Mouse (Mus musculus) CH12.LX (cell line): ENCODE measurements around the gene Rcvrn. TPM values are rescaled to one million over a fixed set of nuclear protein-coding genes. Genes with fewer than 3 reads are reported as not detected.

Source experiments
- DNase-seq: peaks from one replicate; pipeline ENCODE4 v3.0.0-alpha.2; 2013; ENCODE audit errors: extremely low read depth
- H3K27ac ChIP-seq: 2 replicates; pipeline ENCODE4 v1.5.1; 2012; ENCODE audit warnings: low read depth, mild to moderate bottlenecking, control low read depth, moderate library complexity; ENCODE audit not compliant: insufficient read depth
- H3K27me3 ChIP-seq: replicated peaks from 2 replicates; pipeline ENCODE3; 2012; ENCODE audit warnings: inconsistent platforms
- H3K36me3 ChIP-seq, 2 experiments: replicated peaks in 1 of 2; 2 replicates each; pipeline versions ENCODE3 to v1.6.1; 2012; ENCODE audit warnings: inconsistent platforms in 1 of 2, low read length in 1 of 2, mild to moderate bottlenecking in 1 of 2, mixed read lengths in 1 of 2, moderate library complexity in 1 of 2; ENCODE audit not compliant: control insufficient read depth in 1 of 2, insufficient read depth in 1 of 2
- H3K4me1 ChIP-seq, 2 experiments: 2 replicates each; pipeline ENCODE4 v1.6.1; 2012; ENCODE audit warnings: inconsistent platforms in 1 of 2, moderate library complexity in 1 of 2; ENCODE audit not compliant: insufficient read depth in 2 of 2, control insufficient read depth in 1 of 2
- H3K4me2 ChIP-seq: 2 replicates; pipeline ENCODE4 v1.6.1; 2012; ENCODE audit warnings: low read depth, mild to moderate bottlenecking, control low read depth; ENCODE audit not compliant: poor library complexity, insufficient read depth, severe bottlenecking
- H3K4me3 ChIP-seq, 3 experiments: fragments of 150-350 bp in 1 of 3; sonication (generic) in 1 of 3; replicated peaks in 1 of 3; 2 replicates each; pipeline versions ENCODE3 to v1.5.1; 2011 to 2012; ENCODE audit warnings: low read depth in 2 of 3, low read length in 2 of 3, mild to moderate bottlenecking in 2 of 3, moderate library complexity in 2 of 3, control low read depth in 1 of 3, improper control_type of control experiment in 1 of 3, inconsistent platforms in 1 of 3, mixed read lengths in 1 of 3; ENCODE audit not compliant: poor library complexity in 1 of 3
- H3K79me2 ChIP-seq: replicated peaks from 2 replicates; pipeline ENCODE4 v1.6.1; 2012; ENCODE audit warnings: mild to moderate bottlenecking, moderate library complexity; ENCODE audit not compliant: control insufficient read depth, poor library complexity, insufficient read depth, severe bottlenecking; ENCODE audit errors: extremely low read depth
- H3K9ac ChIP-seq: 2 replicates; pipeline ENCODE4 v1.6.1; 2012; ENCODE audit warnings: low read depth, mild to moderate bottlenecking, control low read depth, moderate library complexity; ENCODE audit not compliant: insufficient read depth
- H3K9me3 ChIP-seq: replicated peaks from 2 replicates; pipeline ENCODE3; 2012; ENCODE audit warnings: low read length, inconsistent platforms, mixed read lengths
- BHLHE40 ChIP-seq: IDR thresholded peaks from 2 replicates; pipeline ENCODE4 v1.6.1; 2011; ENCODE audit warnings: mild to moderate bottlenecking, low read depth, low read length, improper control_type of control experiment
- CHD2 ChIP-seq: IDR thresholded peaks from 2 replicates; pipeline ENCODE4 v1.6.1; 2011; ENCODE audit warnings: low read length, improper control_type of control experiment
- E2F4 ChIP-seq: IDR thresholded peaks from 2 replicates; pipeline ENCODE4 v1.6.1; 2011; ENCODE audit warnings: low read depth, low read length, improper control_type of control experiment; ENCODE audit not compliant: insufficient replicate concordance
- GABPA ChIP-seq: IDR thresholded peaks from 2 replicates; pipeline ENCODE4 v1.6.1; 2012; ENCODE audit warnings: low read depth, low read length, improper control_type of control experiment, inconsistent platforms; ENCODE audit not compliant: insufficient replicate concordance
- HCFC1 ChIP-seq: IDR thresholded peaks from 2 replicates; pipeline ENCODE4 v1.6.1; 2012; ENCODE audit warnings: low read depth, mild to moderate bottlenecking, inconsistent platforms, low read length, improper control_type of control experiment
- IRF4 ChIP-seq: IDR thresholded peaks from 2 replicates; pipeline ENCODE4 v1.6.1; 2014; ENCODE audit warnings: low read depth, mild to moderate bottlenecking, inconsistent platforms, low read length, improper control_type of control experiment
- JUND ChIP-seq: conservative IDR thresholded peaks from 2 replicates; pipeline ENCODE4 v1.6.1; 2011; ENCODE audit warnings: low read depth, low read length, improper control_type of control experiment
- KAT2A ChIP-seq: IDR thresholded peaks from 2 replicates; pipeline ENCODE4 v1.6.1; 2012; ENCODE audit warnings: low read length, improper control_type of control experiment, inconsistent platforms; ENCODE audit not compliant: insufficient replicate concordance
- MAX ChIP-seq: IDR thresholded peaks from 2 replicates; pipeline ENCODE4 v1.6.1; 2011; ENCODE audit warnings: low read length, improper control_type of control experiment
- MAZ ChIP-seq: IDR thresholded peaks from 2 replicates; pipeline ENCODE4 v1.6.1; 2012; ENCODE audit warnings: low read depth, mild to moderate bottlenecking, inconsistent platforms, low read length, improper control_type of control experiment, moderate library complexity
- MXI1 ChIP-seq: IDR thresholded peaks from 2 replicates; pipeline ENCODE4 v1.6.1; 2011; ENCODE audit warnings: mild to moderate bottlenecking, low read depth, low read length, improper control_type of control experiment
- MYC ChIP-seq: IDR thresholded peaks from 2 replicates; pipeline ENCODE4 v1.6.1; 2011; ENCODE audit warnings: low read depth, mild to moderate bottlenecking, improper control_type of control experiment, low read length
- NRF1 ChIP-seq: IDR thresholded peaks from 2 replicates; pipeline ENCODE4 v1.6.1; 2014; ENCODE audit warnings: low read depth, mild to moderate bottlenecking, inconsistent platforms, low read length, improper control_type of control experiment, moderate library complexity
- PAX5 ChIP-seq: IDR thresholded peaks from 2 replicates; pipeline ENCODE4 v1.6.1; 2012; ENCODE audit warnings: low read length, inconsistent platforms, mixed read lengths
- POLR2AphosphoS2 ChIP-seq: IDR thresholded peaks from 2 replicates; pipeline ENCODE4 v1.6.1; 2011; ENCODE audit warnings: low read depth, low read length, improper control_type of control experiment
- RAD21 ChIP-seq: IDR thresholded peaks from 2 replicates; pipeline ENCODE4 v1.6.1; 2011; ENCODE audit warnings: low read depth, mild to moderate bottlenecking, low read length, improper control_type of control experiment, moderate library complexity
- RCOR1 ChIP-seq: conservative IDR thresholded peaks from 2 replicates; pipeline ENCODE4 v1.6.1; 2012; ENCODE audit warnings: low read depth, mild to moderate bottlenecking, inconsistent platforms, low read length, improper control_type of control experiment
- SMC3 ChIP-seq: IDR thresholded peaks from 2 replicates; pipeline ENCODE4 v1.6.1; 2011; ENCODE audit warnings: low read depth, low read length, improper control_type of control experiment
- ZMIZ1 ChIP-seq: IDR thresholded peaks from 2 replicates; pipeline ENCODE4 v1.6.1; 2012; ENCODE audit warnings: low read depth, mild to moderate bottlenecking, inconsistent platforms, low read length, improper control_type of control experiment
- ZNF384 ChIP-seq: IDR thresholded peaks from 2 replicates; pipeline ENCODE4 v1.6.1; 2012; ENCODE audit warnings: low read depth, low read length, improper control_type of control experiment, inconsistent platforms
- dilution Hi-C: fragments of 300-500 bp; cut with MboI; formaldehyde crosslinking; loops from 2 replicates; pipeline ENCODE4 v1.14.3; 2020; ENCODE audit warnings: low sequenced_read_pairs; ENCODE audit not compliant: extremely low pct_unique_long_range_greater_than_20kb, extremely low pct_ligation_motif_present
- in situ Hi-C: fragments of 300-500 bp; cut with MboI; formaldehyde crosslinking; loops from 3 replicates; pipeline ENCODE4 v1.14.3; 2019; ENCODE audit warnings: low sequenced_read_pairs, low pct_ligation_motif_present, low pct_unique_long_range_greater_than_20kb, mixed read lengths
- polyA plus RNA-seq: library from polyadenylated mRNA; unstranded; fragments of >175 nt; gene quantifications from 2 replicates; pipeline ENCODE4 v1.2.1, GENCODE M21; 2012; ENCODE audit warnings: low read depth; ENCODE audit not compliant: insufficient read length
- total RNA-seq, 2 experiments: library from RNA; depleted of rRNA; stranded (reverse); fragments of 300-350 nt in 1 of 2; fragments of >200 nt in 1 of 2; gene quantifications; 2 replicates each; pipeline ENCODE4 v1.2.3; 2012 to 2014

Gene Rcvrn
- total and polyA plus RNA-seq, 3 experiments, result not detected

GRCm38 (mm10) chr11:67653521-67654090 lies 41.5 kb upstream of the Rcvrn start:
- H3K36me3 ChIP-seq, result peaks cover 0 to 50% of the 10 kb centered on the region in 2 experiments
- H3K79me2 ChIP-seq, result no peaks in the 10 kb centered on the region
- H3K27ac ChIP-seq, result no peak overlapping the region
- dilution Hi-C loops, result no loop called here
- TF ChIP-seq RAD21, result no peak
- TF ChIP-seq ZNF384, result no peak
- no peak overlapping the region for H3K4me3 ChIP-seq
- DNase-seq, result no peak
- H3K4me1 ChIP-seq, result peaks cover 24 to 58% of the 10 kb centered on the region in 2 experiments
- H3K4me2 ChIP-seq, result no peak overlapping the region
- no peaks in the 10 kb centered on the region for H3K9me3 ChIP-seq
- H3K27me3 ChIP-seq, result no peaks in the 10 kb centered on the region
- in situ Hi-C loops, result no loop called here
- H3K9ac ChIP-seq, result no peak overlapping the region

- TF ChIP-seq MAZ, result no peak
- no peak for TF ChIP-seq ZNF384
- no peak for TF ChIP-seq E2F4
- TF ChIP-seq RCOR1, result no peak
- no peak for TF ChIP-seq MXI1
- TF ChIP-seq MAX, result no peak
- TF ChIP-seq IRF4, result no peak
- TF ChIP-seq JUND, result no peak
- no peak for TF ChIP-seq RAD21
- no peak for TF ChIP-seq HCFC1
- no peak for TF ChIP-seq POLR2AphosphoS2
- no peak for TF ChIP-seq SMC3
- TF ChIP-seq GABPA, result no peak
- TF ChIP-seq CHD2, result no peak
- no peak for TF ChIP-seq ZMIZ1
- no peak for TF ChIP-seq PAX5
- TF ChIP-seq BHLHE40, result no peak
- TF ChIP-seq MYC, result no peak
- no peak for TF ChIP-seq NRF1
- no peak for TF ChIP-seq KAT2A
- DNase-seq, result no peak
- H3K4me1 ChIP-seq, result peaks cover 24 to 58% of the 10 kb centered on the region in 2 experiments
- in situ Hi-C loops, result no loop called here
- no peak overlapping the region for H3K9ac ChIP-seq
- H3K79me2 ChIP-seq, result no peaks in the 10 kb centered on the region
- no peak overlapping the region for H3K27ac ChIP-seq
- no peak overlapping the region for H3K4me2 ChIP-seq
- dilution Hi-C loops, result no loop called here
- no peak overlapping the region for H3K4me3 ChIP-seq
- peaks cover 0 to 55% of the 10 kb centered on the region in 2 experiments for H3K36me3 ChIP-seq
- H3K9me3 ChIP-seq, result no peaks in the 10 kb centered on the region
- no peaks in the 10 kb centered on the region for H3K27me3 ChIP-seq
These were observed 40.6 kb upstream of the Rcvrn start for GRCm38 (mm10) chr11:67654514-67654913.
